Mouse (Mus musculus): Measurements from ENCODE around the gene Smg7.

DNA sequence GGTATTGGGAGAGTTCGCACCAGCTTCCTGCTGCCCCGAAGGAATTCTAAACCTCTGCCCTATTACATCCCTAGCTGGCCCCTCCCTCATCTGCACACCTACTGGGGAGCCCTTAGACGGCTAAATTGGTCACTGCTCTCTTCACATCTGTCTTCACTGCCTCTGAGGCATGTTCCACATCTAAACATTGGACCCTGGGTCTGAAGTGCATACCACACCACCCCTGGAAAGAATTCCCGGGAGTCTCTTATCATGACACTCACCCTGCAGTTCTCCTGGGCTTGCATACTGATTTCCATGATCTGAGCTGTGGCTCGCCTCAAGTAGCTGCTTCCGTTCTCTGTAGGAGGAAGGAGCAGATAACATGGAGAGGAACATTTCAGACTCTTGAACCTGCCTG, 111.6 kb downstream of the Smg7 start:
- no peak for TF ChIP-seq CTCF (IDR thresholded peaks at IDR 0.05; ENCODE audit: borderline replicate concordance, extremely low read depth, insufficient read depth, insufficient read length)
- TF ChIP-seq POLR2A (IDR thresholded peaks at IDR 0.05; ENCODE audit: borderline replicate concordance, extremely low read depth, insufficient read depth, insufficient read length, poor library complexity, severe bottlenecking) = no peak
